Mouse (Mus musculus): Measurements from ENCODE around the gene Gm27027. TPM values are rescaled to one million over a fixed set of nuclear protein-coding genes. Genes with fewer than 3 reads are reported as not detected.

Gene Gm27027
- total RNA-seq (2021) (not detected), polyA plus RNA-seq (2012; rRNA removed) (not detected in 2 replicates)
- long read RNA-seq = 0 reads

DNA sequence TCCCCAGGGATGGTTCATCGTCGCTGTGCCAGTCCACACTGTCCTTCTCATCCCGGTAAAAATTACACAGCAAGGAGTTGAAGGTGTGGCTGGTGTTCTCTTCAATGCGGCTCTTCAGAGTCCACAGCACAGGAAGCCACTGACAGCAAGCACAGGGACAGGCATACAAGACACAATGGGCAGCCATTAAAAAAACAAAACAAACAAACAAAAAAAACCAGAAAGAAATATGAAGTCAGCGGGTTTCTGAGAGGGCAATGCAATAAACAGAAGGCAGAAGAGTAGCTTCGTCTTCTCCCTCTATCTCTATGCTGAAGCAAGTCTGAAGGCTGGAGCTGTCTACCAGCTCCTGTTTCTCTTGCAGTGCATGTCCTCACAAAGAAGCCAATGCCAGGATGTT is at the start of gene Gm27027:
Gene Gm27027, minus strand, starts transcription at position 101 of the 400 bp plus-strand sequence.
- DNase-seq = no peak

DNA sequence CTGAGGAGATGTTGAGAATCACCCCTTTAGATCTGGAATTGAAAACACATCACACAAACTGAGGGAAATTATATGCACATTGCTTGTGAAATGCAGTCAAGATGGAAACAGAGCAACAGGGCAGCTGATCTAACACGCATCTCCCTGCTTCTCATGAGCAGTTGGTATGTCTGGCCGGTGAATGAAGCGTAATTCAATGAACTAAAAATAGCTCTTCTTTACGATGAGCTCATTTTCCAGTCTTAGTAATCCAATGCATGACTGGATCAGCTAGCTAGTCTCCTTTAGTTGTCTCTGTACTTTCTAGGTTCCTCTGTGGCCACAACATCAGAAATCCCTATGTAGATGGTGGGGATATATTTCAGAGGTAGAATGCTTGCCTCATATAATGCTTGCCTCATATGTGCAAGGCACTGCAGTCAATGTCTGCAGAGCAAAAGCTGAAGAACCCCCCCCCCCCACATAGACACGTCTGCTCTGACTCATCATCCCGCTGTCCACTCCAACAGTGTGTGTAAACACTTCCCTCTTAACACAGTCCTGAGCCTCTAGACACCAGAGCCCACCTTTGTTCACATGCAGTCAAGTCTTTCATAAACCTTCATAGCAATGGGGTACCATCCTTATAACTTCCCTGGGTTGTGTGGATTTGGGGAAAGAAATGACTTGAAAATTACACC is 49.4 kb upstream of the Gm27027 start:
- peak; percentile 26 for DNase-seq

DNA sequence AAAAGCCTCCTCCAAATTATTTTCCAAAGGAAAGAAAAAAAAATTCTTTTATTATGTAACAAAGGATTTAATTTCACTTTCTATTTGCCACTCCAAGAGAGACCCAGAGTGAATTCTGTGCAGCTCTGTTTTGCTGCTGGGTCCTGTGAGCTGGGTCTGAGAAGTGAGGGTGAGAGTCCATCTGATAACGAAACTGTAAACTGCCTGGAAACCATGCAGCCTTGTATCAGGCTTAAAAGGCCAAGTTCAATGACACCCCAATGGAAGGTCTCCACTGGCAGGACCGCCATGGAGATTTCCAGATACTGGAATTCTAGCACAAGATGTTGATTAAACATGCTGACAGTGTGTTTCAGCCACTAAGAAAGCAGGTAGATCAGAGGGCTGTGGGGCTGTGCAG is 48.0 kb upstream of the Gm27027 start:
- peak; percentile 22 for DNase-seq

DNA sequence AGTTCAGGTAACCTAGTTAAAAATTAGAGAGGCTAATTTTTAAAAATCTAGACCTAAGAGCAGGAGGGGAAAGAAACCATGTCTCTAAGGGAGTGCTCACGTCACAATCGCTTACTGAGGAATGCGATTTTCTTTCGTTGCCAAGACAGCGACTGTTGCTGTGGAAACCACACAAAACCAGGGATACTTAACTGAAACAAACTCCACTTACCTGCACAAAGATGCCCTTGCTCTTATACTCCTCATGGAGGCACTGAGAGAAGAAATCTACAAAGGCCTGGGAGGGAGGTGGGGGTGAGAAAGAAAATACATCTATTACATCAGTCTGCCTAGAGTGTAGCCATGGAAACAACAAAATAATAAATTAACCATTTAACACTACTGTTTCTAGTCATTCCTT is 47.5 kb upstream of the Gm27027 start:
- DNase-seq = no peak

DNA sequence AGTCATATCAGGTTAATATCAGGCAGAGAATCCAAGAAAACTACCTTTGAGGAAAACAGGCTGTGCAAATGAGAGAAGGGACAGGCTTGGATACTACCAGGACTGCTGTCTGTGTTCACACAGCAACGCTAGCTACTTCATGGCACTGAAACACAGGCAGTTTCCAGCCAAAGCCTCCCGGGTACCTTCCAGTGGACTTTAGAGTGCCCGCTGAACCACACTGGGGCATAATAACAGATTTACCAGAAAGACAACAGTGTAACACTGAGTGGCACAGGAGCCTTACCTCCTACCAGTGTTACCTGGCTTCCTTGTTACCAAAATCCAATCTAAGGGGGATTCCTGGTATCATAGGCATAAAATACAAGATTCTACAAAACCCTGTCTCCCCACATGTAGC is 46.3 kb upstream of the Gm27027 start:
- no peak for DNase-seq

DNA sequence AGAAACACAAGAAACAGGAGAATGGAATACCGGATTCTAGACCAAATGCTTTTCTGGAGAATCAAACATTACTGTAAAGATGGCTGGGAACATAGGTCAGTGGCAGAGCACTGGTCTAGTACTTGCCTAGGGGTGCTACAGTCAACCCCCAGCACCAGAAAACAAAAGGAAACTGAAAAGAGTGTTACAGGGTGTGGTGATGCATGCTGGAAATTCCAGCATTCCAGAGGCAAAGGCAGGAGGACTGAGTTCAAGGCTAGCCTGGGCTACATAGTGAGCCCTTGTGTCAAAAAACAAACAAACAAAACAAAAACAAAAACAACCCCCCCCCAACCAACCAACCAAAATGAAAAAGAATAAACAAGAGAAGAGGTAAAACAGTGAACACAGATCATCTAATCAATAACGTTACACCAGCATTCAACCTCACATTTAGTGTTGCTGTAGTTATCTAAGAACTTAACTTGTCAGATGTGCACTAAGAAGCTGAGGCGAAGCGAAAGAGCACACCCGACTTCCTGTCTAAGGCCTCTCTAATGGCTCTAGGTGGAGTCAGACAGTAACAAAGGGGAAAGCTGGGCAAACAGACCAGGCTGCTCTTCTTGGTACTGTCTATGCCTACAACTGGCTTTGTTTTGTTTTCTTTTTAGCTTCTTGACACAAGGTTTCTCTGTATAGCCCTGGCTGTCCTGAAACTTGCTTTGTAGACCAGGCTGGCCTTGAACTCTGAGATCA is 44.4 kb upstream of the Gm27027 start:
- DNase-seq = no peak

DNA sequence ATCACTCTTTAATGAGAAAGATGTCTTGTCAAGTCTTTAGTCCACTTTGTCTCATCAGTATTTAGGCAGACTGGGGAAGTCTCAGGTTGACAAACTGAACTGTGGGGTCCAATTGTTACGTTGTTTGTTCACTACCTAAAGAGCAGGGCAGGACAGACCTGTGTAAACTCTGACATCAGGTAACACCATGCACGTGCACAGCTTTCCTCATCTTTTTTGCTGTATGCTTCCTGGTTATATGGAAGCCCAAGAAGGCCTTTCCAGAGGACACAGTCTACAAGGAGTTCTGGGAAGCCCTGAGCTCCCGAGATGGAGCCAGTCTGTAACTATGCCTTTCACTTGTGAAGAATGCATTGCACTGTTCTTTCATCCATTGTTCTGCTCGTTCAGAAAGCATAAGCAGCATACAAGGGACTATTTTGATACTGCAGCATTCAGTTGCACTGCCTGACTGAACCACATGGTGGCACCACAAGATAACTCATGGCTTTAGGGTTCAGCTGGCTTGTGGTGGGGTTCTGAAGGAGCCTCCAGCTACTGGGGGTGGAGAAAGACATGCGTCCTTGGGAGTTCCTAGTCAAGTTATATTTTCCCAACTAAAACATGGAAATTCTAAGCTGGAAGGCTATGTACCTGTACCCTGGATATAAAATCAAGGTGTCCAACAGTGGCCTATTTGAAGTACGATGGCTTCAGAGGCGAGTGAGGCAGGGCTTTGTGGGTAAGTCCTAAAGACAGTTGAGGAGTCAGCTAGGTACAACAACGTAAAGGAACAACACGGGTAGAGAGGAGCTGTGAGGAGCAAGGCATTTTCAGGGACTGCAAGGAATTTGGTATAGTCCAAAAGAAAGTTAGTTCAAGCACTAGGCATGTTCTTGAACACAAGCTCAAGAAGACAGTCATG is 39.5 kb upstream of the Gm27027 start:
- DNase-seq = peak; percentile 62

DNA sequence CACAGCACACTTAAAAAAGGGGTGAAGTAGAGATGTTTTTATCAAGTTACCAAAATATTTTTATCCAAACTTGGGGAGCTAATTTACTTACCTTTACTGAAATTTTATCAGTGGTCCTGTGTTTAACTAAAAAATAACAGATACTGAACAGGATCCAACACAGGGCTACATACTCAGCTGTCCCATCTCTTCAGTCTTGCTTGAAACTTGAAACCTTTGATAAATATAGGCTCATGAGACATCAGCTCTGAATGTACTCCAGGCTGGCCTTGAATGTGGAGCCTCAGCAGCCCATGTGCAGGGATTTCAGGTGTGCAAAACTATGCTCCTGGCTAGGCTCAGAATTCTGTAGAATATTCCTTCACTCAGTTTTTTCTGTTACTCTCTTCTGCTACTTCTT is 34.4 kb upstream of the Gm27027 start:
- no peak for DNase-seq

DNA sequence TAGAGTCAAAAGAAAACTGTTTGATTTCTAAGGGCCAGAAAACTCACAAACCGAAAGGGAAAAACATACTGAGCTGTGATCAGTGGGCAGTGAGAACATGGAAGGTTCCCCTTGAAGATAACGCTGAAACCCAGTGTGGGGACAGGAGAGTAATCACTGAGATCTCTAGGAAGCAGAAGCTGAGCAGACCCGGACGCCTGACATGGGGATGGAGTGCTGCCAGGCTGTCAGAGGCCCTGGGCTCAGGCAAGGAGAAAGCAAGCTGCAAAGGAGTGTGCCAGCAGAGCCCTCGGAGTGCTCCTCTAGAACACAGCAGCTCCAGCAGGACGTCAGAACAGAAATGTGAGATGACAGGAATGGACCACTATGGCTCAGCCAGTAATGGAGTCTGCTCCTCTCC is 28.5 kb upstream of the Gm27027 start:
- no peak for DNase-seq

DNA sequence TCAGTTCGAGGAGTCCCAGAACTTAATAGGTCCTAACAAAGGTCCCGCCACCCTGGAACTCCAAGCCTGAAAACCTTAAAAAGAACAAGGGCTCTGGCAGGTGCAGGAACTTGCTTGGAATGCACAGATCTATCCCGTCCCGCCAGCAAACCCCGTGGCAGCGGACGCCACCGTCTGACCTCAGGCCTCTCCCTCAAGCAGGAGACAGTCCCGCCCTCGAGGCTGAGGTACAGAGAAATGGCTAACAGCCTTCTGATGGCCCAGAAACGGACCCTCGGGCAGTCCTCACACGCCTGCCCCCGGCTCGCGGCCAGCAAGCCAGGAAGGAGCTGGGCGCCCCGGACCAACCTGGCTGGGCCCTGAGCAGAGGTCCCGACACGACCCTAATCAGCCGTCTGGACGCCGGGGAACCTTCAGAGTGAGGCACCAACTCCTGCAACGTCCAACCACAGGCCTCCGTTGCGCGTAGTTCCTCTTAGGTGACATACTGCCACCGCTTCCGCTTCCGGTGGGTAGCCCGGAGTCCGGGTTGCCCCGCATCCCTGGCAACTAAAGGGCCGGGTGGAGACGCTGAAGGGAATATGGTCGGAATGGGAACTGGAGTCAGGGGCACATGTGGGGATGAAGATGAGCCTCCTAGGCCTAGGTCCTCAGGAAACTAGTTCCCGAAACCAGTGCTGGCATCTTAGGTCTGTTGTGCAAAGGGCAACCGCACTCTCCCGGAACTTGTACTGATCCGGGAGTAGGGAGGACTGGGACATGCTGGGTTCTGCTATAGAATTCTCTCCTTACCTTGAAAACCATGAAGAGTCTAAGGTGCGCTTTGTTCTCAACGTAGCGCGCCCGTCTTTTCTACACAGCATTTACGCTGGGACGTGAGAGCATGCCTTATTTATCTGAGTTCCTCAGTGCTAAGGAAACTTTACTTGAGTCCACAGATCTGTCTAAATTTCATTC is 14.5 kb upstream of the Gm27027 start, which contains the start of gene Alkbh3:
Gene Alkbh3, minus strand, starts transcription at position 473 of the 957 bp plus-strand sequence.
- DNase-seq = peak; percentile 95

DNA sequence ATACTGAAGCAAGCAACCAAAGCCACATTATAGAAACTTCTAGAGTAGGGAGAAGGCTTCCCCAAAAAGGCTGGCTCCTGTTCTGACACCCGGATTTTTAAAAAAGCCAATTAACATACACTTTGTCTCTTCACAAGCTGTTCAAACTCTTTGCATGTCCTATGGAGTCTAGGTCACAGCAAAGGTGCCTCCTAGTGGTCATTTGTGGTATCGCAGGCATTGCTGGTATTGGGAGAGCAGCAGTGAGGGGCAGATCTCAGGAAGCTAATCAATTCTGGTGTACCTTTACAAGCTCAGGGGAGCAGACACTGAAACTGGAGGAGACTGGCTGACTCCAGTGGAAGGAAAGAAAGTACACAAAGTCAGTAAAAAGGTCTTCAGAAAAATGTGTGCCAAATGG is 6.2 kb upstream of the Gm27027 start:
- peak; percentile 79 for DNase-seq

DNA sequence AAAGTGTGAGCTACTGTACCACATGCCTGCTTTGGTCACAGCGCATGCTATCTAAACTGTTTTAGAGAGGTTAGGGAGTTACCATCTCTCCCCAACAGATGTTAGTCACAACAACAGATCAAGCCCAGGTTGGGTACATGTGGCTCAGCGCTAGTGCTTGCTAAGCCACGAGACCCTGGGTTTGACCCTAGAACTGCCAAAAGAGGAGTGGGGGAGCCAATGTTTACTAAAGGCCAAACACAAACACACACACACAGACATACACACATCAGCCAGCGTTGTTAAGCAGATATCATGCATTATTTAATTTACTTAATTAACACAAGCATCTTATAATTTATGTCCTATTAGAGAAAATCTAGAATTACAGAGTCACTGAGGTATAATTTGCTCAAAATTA is 5.8 kb upstream of the Gm27027 start:
- no peak for DNase-seq

DNA sequence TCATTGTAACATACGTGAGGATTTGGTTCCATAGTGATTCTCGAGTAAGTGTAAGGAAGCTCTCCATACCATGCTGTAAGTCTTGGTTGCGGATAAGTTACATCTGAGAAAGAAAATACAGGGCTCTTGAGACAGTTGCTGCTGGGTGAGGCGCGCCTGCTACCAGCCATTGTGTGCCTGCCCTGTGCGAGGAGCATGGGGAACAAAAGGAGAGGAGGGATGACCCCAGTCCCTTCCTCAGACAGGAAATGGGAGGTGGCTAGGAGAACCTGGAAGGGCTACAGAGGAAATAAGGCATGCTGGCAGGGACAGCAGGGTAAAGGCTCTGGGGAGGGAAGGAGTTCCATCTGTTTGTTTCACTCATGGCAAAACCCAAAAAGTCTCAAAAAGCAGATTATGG is 5.3 kb upstream of the Gm27027 start:
- peak; percentile 24 for DNase-seq

DNA sequence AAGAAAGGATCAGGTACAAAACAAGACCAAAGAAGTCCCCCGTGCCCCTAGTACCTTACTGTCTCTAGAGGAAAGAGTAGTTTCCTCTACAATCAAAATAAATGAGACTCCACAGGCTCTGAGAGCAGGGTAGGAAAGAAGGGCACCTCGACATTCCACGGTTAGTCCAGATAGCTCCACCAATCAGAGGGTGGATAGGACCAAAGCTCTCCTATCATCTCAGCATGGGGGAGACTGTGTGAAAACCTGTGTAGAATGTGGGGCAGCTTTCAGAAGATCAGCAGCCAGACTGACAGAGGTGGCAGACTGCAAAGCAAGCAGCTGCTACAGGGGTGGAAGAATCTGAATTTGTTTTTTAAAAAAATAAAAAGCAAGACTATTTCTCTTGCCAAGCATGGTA is 3.3 kb downstream of the Gm27027 start:
- no peak for DNase-seq

DNA sequence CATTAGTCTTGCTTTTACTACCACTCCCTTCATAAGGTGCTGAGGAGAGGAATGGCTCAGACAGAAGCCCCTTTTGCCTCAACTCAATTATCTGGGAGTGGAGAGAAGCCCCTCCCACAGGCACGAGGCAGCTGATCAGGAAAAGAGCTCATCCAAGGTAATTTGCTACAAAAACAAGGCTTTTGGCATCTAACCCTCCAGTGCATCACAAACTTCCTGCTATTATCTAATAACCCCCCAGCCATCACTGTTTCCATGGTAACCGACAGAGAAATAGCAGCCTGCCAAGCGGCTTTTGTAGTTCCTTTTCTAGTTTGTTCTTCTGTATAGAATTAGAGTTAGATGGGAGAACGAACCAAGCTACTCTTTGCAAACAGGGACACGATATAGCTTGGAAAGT is 3.9 kb downstream of the Gm27027 start:
- DNase-seq = peak; percentile 45

DNA sequence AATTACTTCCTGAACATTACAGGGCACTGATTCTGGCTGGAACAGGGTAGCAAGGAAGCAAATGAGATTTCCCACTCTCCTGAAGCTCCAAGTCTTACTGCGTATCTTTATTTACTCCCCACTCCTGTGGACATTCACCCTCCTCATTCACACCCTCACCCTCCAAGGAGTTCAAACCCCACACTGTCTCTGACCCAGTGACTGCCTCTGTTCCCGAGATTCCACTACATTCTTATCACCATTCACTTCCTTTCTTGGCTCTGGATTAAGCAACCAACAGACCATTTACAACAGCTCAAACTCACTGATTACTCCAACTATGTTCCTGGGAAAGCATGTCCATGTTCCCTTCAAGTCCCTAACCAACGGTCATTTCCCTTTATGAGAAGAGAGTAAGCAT is 4.8 kb downstream of the Gm27027 start:
- no peak for DNase-seq

DNA sequence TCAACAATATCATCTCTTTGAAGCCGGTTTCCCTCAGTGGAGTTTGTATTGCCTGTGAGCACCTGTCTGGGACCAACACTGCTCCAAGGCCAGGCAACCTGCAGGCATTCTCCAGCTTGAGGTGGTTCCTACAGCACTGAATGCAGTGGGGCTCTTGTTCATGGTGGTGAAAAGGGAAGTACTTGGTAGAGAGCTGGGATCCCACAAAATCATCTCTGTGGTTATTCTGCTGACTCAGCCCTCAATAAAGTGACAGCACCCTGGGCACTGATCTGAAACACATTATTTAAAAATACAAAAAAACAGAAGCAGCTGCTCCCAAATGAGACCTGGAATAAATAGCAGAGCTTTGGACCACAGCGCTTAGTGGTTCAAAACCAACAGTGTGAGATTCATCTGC is 7.7 kb downstream of the Gm27027 start:
- no peak for DNase-seq

DNA sequence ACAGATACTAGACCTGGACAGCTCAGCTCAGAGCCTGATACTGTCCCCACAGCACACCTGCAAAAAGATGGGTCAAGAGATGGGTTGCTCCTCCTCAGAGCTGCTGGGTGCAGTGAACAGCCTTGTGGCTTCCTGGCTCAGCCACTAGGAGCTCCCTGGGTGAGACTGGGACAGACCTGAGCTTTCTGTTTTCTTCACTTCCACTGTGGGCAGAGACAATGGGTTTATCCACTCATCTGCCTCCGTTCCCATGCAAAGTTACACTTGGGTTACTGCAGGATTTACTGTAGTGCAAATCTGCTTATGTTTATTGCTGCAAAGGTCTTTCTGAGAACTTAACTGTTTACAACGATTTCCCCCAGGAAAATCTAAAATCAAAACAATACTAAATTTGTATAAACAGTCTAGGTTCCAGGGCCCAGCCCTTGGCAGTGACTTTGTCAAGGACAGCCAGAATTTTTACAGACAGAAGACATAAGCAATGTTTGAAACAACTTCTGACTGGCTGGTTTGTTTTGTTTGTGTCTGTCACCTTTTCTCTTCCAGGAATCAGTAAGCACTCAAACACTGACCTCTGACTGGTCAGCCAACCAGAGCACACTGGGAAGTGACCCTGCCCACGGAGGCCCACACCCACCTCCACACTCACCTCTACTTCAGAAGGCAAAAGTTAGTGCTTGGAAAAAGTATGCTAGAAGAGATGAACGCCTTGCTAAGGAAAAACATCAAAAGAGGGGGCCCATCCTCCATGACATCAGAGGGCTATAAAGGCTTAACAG is 13.5 kb downstream of the Gm27027 start:
- DNase-seq = no peak

DNA sequence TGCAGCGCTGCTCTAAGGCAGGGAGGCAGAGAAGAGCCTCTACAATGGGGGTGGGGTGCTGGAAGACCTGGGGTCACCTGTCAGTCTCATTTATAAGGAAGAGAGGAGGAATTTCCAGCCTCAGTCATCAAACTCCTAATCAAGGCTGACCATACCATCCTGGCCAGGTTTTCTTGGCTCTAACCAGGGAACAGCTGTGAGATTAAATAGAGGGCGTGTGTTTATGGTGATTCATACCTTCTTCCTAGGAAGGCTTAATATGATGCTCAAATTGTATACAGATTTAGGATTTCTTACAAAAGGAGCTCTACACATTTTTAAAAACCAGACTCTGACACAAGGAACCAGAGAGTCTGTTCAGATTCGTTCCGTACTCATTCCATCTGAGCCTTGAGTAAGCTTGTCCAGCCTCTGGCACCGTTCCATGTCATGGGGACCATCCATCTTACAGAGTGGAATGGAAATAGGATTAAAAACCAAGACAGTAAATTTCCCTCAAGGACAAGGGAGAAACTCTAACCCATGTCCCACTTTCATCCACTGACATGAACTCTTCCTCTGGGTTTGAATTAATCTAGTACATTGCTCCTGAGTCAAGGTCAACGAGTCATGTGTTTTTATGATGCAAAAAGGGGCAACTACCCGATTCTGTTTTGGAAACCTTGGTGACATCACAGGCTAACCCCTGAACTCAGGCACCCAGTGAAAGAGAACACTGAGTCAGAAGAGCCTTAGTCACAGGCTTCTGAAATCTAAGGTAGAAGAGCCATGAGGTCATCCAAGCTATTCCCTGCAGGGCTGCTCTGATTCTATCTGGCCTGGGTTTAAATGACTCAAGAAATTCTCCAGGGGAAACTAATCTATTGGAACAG is 16.7 kb downstream of the Gm27027 start:
- peak; percentile 80 for DNase-seq

Measured in adrenal gland, adult 2 months (tissue).